Mouse (Mus musculus) induced T-regulatory cell, adult 2 months (primary cell): ENCODE data around the gene Gm4553.
"Not testable (repeated sequence)": the region's sequence is repeated elsewhere in the genome, so short reads cannot be mapped to it uniquely, and the experiment has no call there.

Experiments
- DNase-seq: peaks from one replicate; pipeline ENCODE4 v3.0.0-alpha.2; 2012; ENCODE audit warnings: low read depth

Gm4553 gene

DNA sequence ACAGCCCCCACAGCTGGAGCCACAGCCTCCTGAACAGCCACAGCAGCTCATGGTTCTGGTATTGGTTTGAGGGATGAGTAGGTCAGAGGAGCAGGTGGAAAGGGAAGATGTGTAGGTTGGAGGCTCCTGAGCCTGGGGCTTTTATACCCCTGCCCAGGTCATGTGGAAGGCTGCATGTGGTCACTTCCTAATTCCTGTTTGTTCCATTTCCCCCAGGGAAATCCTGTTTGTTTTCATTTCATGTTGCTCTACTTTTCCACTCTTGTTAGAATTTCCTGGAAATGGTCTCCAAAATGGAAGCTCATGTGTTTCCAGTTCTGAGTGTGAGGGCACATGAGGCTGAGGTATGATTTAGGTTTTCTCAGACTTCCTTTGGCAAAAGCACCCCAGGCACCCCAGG, at the start of gene Gm4553:
Gene Gm4553 (minus strand): TSS at position 101 of the 400 bp plus-strand sequence.
- DNase-seq: not testable (repeated sequence)

DNA sequence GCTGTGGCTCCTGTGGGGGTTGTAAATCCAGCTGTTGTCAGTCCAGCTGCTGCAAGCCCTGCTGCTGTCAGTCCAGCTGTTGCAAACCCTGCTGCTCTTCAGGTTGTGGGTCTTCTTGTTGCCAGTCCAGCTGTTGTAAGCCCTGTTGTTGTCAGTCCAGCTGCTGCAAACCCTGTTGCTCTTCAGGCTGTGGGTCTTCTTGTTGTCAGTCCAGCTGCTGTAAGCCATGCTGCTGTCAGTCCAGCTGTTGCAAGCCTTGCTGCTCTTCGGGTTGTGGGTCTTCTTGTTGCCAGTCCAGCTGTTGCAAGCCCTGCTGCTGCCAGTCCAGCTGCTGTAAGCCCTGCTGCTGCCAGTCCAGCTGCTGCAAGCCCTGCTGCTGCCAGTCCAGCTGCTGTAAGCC, 46.6 kb upstream of the Gm4553 start:
- DNase-seq: not testable (repeated sequence)

DNA sequence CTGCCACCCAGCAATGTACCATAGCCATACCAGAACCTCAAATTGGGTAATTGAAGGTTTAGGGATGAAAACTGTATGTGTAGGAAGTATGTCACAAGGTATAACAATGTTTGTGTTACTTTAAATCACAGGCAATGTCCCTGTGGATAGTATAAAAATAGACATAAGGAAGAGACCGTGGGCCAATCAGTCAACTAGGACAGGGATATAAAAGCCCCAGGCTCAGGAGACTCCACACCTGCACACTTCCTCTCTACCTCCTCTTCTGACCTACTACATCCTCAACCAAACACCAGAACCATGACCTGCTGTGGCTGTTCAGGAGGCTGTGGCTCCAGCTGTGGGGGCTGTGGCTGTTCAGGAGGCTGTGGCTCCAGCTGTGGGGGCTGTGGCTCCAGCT, 46.0 kb upstream of the Gm4553 start, which contains the start of gene Gm7579:
Gene Gm7579 (plus strand): TSS at position 301 of the 400 bp plus-strand sequence.
- no peak for DNase-seq

DNA sequence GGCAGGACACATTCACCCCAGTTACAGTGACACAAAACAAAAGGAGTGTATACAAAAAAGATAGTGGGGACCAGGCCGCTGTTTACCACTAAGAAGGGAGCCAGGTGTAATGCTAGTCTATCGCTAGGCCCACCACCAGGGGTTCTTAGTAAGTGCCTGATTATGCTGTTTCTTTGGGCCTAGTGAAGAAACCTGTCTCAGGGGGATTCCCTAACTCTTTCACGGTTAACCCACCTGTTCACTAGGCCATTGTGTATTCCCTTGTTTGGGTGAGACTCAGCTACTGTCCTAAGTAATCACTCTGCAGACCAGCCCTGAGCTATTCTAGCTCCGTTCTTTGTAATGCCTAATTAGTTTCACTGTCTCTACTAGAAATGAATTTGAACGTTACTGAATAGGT, 41.4 kb upstream of the Gm4553 start:
- DNase-seq: not testable (repeated sequence)

DNA sequence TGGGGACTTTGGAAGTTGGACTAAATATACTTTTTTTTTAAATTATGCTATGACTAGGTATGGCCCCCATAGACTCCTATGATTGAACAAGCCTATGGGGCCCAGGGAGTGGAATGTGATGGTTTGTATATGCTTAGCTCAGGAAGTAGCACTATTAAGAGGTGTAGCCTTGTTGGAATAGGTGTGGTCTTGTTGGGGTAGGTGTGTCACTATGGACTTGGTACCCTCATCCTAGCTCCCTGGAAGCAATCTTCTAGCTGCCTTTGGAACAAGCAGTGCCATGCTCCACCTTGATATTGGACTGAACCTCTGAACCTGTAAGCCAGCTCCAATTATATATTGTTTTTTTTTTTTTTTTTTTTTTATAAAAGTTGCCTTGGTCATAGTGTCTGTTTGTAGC, 39.9 kb upstream of the Gm4553 start:
- DNase-seq: no peak

DNA sequence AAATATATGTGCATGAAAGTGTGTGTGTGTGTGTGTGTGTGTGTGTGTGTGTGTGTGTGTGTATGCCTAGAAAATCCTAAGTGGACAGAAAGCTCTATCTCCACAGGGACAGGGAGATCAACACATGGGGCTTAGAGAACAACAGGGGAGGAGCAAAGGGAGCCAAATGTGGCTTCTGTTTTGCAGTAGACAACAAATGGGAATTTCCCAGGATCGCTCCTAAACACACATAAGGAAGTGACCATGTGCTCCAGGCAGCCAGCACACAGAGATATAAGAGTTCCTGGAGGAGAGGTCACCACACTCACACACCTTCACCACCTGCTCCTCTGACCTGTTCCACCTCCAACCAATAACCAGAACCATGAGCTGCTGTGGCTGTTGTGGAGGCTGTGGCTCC, 35.5 kb upstream of the Gm4553 start, which contains the start of gene Krtap5-3:
Gene Krtap5-3 (plus strand): TSS at position 301 of the 400 bp plus-strand sequence.
- DNase-seq: no peak

DNA sequence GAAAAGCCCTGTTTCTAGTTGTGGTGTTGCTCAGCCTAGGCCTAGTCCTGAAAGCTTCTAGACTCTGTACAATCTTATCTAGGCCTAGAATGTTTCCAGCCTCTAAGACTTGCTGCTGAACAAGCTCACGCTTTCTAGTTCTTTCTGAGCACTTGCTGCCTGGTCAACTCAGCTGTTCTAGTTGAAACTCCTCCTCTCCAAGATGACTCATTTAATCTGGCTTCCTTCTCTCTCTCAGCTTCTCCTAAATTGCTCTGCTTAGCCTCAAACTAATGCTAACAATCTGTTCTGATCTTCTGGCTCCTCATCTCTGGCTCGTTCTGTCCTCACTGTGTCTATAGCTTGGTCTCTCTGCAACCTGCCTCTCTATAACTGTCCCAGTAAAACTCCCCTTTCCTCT, 33.2 kb upstream of the Gm4553 start:
- DNase-seq: no peak

DNA sequence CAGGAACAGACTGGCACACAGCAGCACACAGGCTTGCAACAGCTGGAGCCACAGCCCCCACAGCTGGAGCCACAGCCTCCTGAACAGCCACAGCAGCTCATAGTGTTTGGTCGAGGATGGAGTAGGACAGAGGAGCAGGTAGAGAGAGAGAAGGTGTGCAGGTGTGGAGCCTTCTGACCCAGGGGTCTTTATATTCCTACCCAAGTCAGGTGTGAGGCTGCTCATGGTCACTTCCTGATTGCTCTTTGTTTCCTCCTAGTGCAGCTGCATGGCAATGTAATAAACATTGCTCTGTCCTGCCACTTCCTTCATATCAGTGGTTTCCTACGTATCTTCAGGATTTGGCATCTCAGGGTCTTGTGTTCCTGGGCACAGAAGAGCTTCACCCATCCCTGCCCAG, 24.8 kb upstream of the Gm4553 start, which contains the start of gene Gm10153:
Gene Gm10153 (minus strand): TSS at position 101 of the 400 bp plus-strand sequence.
- no peak for DNase-seq

DNA sequence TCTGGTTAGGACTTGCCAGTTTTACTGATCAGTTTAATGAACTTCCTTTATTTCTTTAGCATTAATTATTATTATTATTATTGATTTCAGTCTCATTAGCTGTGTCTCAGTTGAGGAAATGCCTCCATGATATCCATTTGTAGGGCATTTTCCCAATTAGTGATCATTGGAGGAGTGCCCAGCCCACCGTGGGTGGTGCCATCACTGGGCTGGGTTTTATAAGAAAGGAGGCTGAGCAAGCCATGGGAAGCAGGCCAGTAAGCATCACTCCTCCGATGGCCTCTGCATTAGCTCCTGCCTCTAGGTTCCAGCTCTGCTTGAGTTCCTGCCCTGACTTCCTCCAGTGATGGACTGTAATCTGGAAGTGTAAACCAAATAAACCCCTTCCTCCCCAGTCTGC, 22.6 kb upstream of the Gm4553 start:
- DNase-seq: no peak

DNA sequence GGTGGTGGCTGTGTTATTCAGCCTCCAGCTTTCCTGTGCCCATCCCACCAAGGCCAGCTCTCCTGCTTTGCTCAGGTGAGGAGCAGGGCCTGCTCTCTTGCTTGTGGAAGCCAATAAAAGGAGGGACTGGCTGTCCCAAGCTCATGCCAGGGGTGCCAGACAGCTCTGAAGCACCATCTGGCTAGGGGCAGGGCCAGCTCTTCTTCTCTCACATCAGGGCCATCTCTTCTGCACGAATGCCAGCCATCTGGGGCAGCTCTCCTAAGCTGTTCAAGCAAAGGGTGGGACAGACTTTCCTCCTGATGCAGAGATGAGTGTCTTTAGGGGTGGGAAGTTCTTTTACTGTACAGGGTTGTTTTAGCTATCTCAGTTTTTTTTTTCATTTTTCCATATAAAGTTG, 15.5 kb upstream of the Gm4553 start:
- no peak for DNase-seq

DNA sequence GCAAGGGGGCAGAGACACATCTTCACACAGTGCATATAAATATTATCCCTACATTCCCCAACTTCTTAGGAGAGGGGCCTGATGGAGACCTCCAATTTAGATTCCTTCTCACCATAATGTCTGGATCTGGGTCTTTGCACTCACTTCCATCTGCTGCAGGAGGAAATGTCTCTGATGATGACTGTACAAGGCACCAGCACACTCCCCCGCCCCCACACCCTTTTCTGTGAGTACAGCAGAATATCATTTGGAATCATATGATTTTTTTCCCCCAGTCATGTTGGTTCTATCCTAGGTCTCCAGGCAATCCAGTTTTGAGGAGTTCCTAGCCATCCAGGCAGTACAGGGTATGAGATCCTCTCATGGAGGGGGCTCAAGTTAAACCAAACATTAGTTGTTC, 13.1 kb upstream of the Gm4553 start:
- DNase-seq: no peak

DNA sequence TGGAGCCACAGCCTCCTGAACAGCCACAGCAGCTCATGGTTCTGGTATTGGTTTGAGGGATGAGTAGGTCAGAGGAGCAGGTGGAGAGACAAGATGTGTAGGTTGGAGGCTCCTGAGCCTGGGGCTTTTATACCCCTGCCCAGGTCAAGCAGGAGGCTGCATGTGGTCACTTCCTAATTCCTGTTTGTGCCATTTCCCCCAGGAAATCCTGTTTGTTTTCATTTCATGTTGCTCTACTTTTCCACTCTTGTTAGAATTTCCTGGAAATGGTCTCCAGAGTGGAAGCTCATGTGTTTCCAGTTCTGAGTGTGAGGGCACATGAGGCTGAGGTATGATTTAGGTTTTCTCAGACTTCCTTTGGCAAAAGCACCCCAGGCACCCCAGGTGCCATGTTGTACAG, 10.4 kb upstream of the Gm4553 start, which contains the start of gene Krtap5-2:
Gene Krtap5-2 (minus strand): TSS at position 101 of the 400 bp plus-strand sequence.
- not testable (repeated sequence) for DNase-seq

DNA sequence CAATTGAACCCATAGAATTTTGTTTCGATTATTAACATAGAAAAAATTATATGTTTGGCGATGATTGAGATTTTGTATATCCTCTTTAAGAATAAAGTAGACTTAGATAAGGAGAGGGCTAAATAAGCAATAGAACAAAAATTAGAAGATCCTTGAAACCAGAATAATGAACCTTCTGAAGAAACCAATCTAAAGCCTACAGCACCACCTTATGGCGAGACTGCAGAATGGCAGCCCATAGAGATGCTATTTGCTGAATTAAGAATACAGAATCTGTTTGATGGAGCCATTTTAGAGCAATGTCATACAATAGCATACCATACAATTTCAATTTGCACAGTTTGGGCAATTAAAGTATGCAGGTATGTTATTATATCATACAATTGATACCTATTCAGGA, 4.3 kb upstream of the Gm4553 start:
- DNase-seq: peak; percentile 54

DNA sequence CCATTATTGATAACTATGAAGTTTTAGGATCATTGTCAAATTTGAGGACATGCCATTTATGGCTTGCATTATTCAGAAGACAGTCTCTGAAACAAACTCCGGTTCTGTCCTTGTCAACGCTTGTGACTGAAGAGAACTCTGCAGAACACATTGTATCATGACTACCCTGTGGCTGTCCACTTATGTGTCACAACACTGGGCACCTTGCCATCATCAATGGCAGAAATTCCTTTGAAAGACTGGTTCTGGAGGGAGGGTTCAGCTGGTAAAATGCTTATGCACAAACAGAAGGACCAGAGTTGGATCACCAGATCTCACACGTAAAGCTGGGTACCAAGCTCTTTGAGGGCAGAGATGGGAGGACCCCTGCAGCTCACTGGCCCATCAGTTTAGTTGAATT, 6.2 kb downstream of the Gm4553 start:
- no peak for DNase-seq

DNA sequence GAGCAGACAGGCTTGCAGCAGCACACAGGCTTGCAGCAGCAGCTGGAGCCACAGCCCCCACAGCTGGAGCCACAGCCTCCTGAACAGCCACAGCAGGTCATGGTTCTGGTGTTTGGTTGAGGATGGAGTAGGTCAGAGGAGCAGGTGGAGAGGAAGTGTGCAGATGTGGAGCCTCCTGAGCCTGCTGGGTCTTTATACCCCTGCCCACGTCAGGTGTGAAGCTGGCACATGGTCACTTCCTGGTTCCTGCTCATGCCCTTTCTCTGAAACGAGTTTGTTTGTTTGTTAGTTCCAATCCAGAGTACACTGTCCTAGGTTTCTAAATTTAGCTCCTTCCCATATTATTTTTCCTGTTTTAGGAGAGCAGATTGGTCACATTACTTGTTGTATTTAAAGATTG, 8.5 kb downstream of the Gm4553 start, which contains the start of gene Gm29735:
Gene Gm29735 (minus strand): TSS at position 101 of the 400 bp plus-strand sequence.
- not testable (repeated sequence) for DNase-seq

DNA sequence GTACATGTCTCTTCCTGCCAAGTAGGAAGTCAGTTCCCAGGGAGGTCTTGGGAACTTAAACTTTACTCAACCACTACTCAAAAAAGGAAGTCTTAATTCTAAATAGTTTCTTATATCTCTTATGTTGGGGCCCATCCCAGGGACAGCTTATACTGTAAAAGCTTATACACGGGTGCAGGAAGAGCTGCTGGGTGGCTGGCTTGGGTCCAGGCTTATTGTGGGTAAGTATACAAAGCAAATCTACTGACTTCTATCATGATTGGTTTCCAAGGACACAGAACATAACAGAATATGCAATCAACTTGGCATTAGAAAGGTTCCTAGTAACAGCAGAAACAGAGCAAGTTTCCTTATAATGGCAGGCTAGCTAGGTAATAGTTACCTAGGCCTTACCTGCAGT, 10.2 kb downstream of the Gm4553 start:
- DNase-seq: no peak

DNA sequence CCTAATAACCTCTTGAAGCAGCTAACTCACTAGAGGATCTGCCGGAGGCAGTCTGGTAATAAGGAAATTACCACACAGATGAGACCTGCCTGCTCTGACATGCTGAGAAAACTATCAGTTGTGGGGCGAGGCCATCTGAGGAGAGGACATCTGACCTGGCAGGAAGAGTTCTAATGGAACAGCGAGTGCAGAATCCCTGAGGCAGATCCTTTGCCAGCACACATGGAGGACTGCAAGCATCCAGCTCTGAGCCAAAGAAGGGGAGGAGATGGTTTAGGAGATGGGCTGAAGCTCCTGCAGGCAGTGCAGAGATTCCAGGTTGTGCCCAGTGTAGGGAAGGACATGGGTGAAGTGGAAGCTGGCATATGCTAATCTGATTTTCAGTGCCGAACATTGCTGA, 13.3 kb downstream of the Gm4553 start:
- no peak for DNase-seq

DNA sequence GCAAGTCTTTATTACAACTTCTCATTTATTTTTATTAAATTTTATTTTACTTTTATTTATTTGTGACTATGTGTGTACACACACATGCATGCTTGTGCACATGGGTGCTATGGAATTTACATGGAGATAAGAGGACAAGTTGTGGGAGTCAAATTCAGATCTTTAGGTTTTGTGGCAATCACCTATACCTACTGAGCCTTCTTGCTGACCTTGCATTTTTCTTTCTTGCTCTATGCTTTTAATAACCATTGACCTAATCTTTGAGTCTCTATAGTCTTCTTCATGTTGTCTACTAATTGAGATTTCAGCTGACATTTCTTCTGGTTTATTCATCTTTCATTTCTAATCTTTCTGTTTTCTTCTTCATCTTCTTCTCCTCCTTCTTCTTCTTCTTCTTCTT, 16.9 kb downstream of the Gm4553 start:
- no peak for DNase-seq

DNA sequence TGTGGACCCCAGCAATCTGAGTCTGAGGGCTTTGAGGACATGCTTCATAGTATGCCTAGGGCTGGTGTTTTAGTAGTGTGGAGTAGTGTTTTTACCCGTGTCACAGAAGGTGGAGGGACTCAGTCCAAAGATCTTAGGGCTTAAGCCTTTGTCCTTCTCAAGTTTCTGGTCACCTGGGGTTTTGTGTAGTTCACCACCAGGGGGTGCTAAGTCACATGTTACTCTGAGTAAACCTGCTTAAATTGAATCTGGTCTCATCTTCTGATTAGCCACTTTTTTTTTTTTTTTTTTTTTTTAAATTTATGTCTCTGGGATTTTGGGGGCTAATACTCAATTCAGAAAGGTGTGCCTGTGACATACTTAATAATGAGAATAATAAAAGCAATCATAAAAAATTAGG, 19.5 kb downstream of the Gm4553 start:
- peak; percentile 65 for DNase-seq

DNA sequence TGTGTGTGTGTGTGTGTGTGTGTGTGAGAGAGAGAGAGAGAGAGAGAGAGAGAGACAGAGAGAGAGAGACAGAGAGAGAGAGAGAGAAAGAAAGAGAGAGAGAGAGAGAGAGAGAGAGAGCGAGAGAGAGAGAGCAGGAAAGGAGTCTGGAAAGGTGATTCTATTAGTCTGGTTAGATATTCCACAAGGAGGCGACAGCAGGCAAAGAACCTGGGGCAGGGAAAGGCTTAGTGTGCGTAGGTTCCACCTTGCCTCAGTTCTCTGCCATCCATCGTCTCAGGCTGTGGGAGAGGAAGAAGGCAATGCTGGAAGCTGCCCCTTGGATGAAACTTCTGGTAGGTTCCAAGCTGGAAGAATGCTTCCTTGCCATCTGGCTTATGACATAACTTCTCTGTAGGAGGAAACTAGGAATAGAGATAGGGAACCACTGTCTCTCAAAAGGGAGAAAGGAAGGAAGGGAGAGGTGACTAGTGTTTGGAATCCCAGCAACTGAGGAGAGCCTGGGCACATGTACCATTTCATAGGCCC, 20.1 kb downstream of the Gm4553 start:
- DNase-seq: no peak

DNA sequence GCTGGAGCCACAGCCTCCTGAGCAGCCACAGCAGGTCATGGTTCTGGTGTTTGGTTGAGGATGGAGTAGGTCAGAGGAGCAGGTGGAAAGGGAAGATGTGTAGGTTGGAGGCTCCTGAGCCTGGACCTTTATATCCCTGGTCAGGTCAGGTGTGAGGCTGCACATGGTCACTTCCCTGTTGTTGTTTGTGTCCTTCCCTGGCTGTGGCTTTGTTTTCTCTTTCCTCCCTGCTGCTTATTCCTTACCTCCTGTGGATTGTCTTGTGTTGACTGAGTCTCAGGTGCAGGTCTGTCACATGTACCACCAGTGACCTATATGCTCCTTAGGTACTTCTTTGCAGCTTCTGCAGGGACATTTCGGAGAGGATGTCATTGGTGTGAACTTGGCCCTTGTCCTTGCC, 21.0 kb downstream of the Gm4553 start, which contains the start of gene Gm45337:
Gene Gm45337 (minus strand): TSS at position 101 of the 400 bp plus-strand sequence.
- DNase-seq: no peak

DNA sequence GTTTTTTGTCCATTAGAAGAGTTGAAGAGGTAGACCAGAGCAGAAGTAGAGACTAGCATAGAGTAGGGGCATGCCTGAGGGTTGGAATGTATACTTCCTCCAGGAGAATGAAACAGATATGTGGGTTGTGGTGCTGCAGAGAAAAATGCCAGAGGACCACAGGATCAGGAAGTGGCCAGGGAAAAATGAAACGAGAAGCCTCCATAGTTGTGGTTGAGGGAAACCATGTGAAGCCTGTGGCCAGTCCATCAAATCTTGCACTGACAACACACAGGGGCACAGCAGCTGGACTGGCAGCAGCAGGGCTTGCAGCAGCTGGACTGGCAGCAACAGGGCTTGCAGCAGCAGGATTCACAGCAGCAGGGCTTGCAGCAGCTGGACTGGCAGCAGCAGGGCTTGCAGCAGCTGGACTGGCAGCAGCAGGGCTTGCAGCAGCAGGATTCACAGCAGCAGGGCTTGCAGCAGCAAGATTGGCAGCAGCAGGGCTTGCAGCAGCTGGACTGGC, 22.0 kb downstream of the Gm4553 start:
- DNase-seq: not testable (repeated sequence)

DNA sequence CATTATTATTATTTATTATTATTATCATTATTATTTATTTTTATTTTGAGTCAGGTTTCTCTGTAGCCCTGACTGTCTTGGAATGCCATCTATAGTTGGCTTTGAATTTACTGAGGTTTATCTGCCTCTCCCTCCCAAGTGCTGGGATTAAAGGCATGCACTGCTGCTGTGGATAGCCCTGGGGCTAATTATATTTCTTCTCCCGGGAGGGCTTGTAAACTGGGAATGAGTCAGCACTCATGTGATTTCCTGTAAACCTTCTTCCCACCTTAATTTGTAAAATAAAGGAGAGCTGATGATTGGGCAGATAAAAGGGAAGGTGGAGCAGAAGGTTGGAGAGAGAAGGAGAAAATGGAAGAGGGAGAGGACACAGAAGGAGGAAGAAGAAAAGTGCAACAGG, 24.8 kb downstream of the Gm4553 start:
- DNase-seq: no peak

DNA sequence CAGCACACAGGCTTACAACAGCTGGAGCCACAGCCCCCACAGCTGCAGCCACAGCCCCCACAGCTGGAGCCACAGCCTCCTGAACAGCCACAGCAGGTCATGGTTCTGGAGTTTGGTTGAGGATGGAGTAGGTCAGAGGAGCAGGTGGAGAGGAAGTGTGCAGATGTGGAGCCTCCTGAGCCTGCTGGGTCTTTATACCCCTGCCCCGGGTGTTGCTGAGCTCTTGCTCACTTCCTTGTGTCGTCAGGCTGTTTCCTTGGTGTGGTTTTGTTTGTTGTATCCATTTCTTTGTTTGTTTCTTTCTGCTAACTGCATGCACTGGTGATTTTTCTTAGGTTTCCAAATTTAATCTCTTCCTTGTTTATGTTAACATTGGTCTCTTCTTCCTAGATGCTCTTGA, 29.6 kb downstream of the Gm4553 start, which contains the start of gene Gm39115:
Gene Gm39115 (minus strand): TSS at position 101 of the 400 bp plus-strand sequence.
- not testable (repeated sequence) for DNase-seq
